Mouse (Mus musculus): ENCODE data around the gene Slc17a4.

GRCm38 (mm10) chr13:23950928-23951327 lies 36.1 kb upstream of the Slc17a4 start:
- TF ChIP-seq POLR2A (IDR thresholded peaks at IDR 0.05; ENCODE audit: borderline replicate concordance, extremely low read depth, low read depth, low read length) (no peak), CTCF (IDR thresholded peaks at IDR 0.05; ENCODE audit: insufficient read depth, low read length) (peak; percentile 58)
